Mouse (Mus musculus): Measurements from ENCODE around the gene Lonp2. TPM values are rescaled to one million over a fixed set of nuclear protein-coding genes. Genes with fewer than 3 reads are reported as not detected.

The Lonp2 gene
- total RNA-seq (2018; cell fraction: chromatin; rRNA removed), result 10 to 100 TPM; 24.3 to 80.9 (median 53.5) TPM
- 10 to 100 TPM; 28.5 to 41.5 (median 36.1) TPM for total RNA-seq (2018; cell fraction: cytosol; rRNA removed)
- total RNA-seq (2018; cell fraction: nucleus; rRNA removed), result 10 to 100 TPM; 22.1 to 54.1 (median 34.1) TPM
- polyA plus RNA-seq (2018), result 34.0 to 42.2 TPM (median 35.1 TPM) in 3 replicates

DNA sequence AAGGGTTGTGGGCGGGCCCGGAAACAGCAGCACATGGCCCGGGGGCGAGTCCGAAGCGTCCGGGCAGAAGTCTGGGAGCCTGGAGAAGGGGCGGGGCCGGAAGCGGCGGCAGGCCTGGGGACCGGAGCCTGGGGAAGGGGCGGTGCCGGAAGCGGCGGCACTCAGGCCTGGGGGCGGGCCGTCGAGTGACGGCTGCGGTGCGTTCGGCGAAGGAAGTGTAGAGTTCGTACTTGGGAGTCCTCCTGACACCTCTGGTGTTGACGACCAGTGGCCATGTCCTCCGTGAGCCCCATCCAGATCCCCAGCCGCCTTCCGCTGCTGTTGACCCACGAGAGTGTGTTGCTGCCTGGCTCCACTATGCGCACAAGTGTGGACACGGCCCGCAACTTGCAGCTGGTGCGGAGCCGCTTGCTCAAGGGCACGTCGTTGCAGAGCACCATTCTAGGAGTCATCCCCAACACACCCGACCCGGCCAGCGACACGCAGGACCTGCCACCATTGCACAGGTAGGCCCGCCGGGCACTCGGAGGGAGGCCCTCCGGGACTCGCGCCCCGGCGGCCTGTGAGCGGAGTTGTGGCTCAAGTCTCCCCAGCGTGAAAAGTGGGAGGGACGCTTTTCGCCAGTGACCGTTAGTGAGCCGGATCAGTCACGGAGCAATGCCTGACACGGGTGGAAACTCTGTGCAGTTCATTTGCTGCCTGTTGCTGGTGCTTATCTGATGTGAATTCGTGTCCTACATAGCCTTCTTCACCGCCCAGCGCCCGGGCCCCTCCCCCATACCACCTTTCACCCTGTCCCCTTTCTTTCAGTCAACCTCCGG, at the start of gene Lonp2:
Lonp2 (plus strand) TSS at position 133 of the 821 bp plus-strand sequence.
- WGBS (ENCODE audit: missing documents), result 1% methylated on average over 61 of the region's 62 CpGs
- Histone ChIP-seq H3K36me3 (ENCODE audit: inconsistent target) (no peaks in the 10 kb centered on the region), H3K27ac (peak within 1 kb of the TSS; percentile 55), H3K4me3 (ENCODE audit: inconsistent target) (peak within 1 kb of the TSS; percentile 68), H3K79me2 (ENCODE audit: inconsistent target) (peaks cover 50% of the 10 kb centered on the region)

DNA sequence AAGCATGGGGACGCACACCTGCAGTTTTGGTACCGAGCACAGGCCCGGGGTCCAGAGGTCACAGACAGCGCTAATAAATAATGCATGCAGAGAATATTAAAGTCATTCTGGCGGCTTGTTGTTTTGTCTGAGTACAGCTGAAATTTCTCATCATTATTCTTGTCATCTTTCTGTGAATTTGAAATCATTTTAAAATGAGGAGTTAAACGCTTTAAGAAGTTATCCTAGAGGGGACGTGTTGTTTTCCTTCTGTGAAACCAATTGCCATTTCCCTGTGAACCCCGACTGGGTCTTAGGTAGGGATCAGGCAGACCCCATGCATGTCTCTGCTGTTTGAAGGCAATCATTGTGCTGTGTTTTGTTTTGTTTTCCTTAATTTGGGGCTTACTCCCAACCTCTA, 46.3 kb upstream of the Lonp2 start:
- WGBS (ENCODE audit: missing documents), result 93% methylated on average over 8 of the region's 8 CpGs

DNA sequence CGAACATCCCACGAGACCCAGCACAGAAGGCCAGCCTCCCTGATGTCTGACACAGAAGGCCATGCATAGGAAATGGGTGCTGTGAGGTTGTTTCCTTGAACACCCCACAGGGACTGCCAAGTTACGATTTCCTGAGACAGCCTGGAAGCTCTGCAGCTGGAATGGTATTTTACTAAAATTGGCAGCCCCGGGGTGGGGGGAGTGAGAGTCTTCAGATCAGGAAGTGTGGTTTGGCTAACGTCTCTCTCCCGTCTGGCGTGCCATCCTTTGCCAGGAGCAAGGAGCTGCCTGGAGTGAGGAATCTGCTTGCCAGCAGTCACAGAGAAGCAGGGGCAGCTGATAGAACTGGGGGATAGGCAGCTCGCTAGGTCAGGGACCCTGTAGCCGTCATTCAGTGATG, 45.8 kb upstream of the Lonp2 start:
- WGBS (ENCODE audit: missing documents), result 8% methylated on average over 9 of the region's 9 CpGs
- no peaks in the 10 kb centered on the region for H3K79me2 ChIP-seq (ENCODE audit: inconsistent target)
- no peak overlapping the region for H3K27ac ChIP-seq
- no peak overlapping the region for H3K4me3 ChIP-seq (ENCODE audit: inconsistent target)
- no peaks in the 10 kb centered on the region for H3K36me3 ChIP-seq (ENCODE audit: inconsistent target)

More for the DNA sequence above, 46.3 kb upstream of the Lonp2 start:
- H3K36me3 ChIP-seq (ENCODE audit: inconsistent target), result no peaks in the 10 kb centered on the region
- H3K27ac ChIP-seq, result no peak overlapping the region
- no peak overlapping the region for H3K4me3 ChIP-seq (ENCODE audit: inconsistent target)
- no peaks in the 10 kb centered on the region for H3K79me2 ChIP-seq (ENCODE audit: inconsistent target)

DNA sequence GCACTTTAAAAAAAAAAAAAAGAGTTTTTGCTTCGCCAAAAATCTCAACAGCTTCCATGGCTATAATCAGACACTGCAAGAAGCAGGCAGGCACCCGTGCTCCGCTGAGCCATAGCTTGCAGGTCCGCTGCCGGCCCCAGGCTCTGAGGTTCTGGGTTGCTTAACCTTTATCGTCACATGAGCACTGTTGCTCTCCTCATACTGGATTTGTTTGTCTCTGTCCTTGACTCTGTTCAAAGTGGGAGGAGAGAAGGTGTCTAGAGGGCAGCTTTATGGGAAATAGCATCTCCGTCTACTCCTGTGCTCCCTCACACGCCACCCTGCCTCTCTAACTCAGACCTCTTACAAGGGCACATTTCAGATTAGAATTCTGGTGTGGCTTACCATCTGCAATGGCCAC, 45.1 kb upstream of the Lonp2 start:
- WGBS (ENCODE audit: missing documents), result 57% methylated on average over 8 of the region's 8 CpGs
- Histone ChIP-seq H3K36me3 (ENCODE audit: inconsistent target) (no peaks in the 10 kb centered on the region), H3K79me2 (ENCODE audit: inconsistent target) (no peaks in the 10 kb centered on the region), H3K27ac (no peak overlapping the region), H3K4me3 (ENCODE audit: inconsistent target) (no peak overlapping the region)

DNA sequence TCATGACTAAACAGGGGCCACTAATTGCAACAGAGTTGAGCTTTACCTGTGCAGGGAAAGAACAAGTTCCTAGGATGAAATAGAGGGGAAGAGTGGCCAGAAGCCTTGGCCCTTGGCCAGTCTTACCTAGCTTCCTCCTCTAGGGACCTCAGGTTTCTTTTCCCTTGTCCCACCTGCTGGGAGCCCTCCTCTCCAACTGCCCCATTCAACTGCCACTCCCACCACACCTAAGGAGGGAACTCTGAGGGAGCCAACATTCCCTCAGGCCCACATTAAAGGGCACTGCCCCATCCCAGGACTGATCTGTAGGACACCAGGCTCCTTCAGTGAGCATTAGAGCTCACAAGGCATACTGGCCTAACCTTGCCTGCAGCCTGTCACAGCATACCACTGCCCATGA, 43.4 kb upstream of the Lonp2 start, which contains the start of gene Abcc12:
Abcc12 (minus strand) TSS at position 229 of the 400 bp plus-strand sequence.
- H3K27ac ChIP-seq, result no peak within 1 kb of the TSS
- no peaks in the 10 kb centered on the region for H3K36me3 ChIP-seq (ENCODE audit: inconsistent target)
- no peak within 1 kb of the TSS for H3K4me3 ChIP-seq (ENCODE audit: inconsistent target)
- no peaks in the 10 kb centered on the region for H3K79me2 ChIP-seq (ENCODE audit: inconsistent target)

DNA sequence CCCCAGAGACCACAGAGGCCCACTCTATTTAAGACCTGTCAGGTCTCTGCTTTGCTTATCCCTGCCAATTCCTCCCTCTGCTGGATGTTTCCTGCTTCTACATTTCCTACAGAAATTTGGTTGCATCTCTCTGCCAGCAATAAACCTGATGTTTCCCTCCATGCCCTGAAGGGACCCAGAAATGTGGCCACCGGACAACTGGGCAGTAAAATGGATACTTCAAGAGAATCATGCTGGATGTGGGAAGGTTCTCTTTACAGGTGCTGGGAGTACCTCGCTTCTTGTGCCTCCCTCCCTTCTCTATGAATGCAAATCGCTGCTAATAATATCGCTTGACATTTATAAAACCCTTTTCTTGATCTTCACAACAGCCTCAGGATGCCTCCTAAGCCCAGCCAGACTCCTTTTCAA, 41.9 kb upstream of the Lonp2 start:
- no peak overlapping the region for H3K27ac ChIP-seq
- H3K79me2 ChIP-seq (ENCODE audit: inconsistent target), result no peaks in the 10 kb centered on the region
- H3K4me3 ChIP-seq (ENCODE audit: inconsistent target), result no peak overlapping the region
- H3K36me3 ChIP-seq (ENCODE audit: inconsistent target), result no peaks in the 10 kb centered on the region
- 75% methylated on average over 4 of the region's 4 CpGs for WGBS (ENCODE audit: missing documents)

DNA sequence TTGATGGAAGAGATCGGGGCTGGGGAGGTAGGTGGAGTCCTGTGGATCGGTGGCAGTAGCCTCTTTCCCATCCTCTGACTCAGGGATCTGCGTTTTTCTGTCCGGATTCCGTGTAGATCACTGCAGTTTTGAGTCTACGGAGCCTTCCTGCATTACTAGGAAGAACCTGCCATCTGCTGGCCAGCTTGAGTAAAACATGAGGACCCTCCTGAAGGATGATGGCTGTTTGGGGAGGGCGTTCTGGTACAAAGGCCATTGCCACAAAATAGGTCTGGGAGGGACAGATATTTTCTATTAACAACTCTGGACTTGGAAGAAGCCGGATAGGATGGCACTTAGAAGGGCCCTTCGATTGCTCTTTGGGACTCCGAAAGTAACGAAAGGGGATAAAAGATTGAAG, 38.7 kb upstream of the Lonp2 start:
- WGBS (ENCODE audit: missing documents), result 10% methylated on average over 11 of the region's 11 CpGs
- Histone ChIP-seq H3K27ac (no peak overlapping the region), H3K79me2 (ENCODE audit: inconsistent target) (no peaks in the 10 kb centered on the region), H3K36me3 (ENCODE audit: inconsistent target) (no peaks in the 10 kb centered on the region), H3K4me3 (ENCODE audit: inconsistent target) (peak overlapping the region; percentile 36)

DNA sequence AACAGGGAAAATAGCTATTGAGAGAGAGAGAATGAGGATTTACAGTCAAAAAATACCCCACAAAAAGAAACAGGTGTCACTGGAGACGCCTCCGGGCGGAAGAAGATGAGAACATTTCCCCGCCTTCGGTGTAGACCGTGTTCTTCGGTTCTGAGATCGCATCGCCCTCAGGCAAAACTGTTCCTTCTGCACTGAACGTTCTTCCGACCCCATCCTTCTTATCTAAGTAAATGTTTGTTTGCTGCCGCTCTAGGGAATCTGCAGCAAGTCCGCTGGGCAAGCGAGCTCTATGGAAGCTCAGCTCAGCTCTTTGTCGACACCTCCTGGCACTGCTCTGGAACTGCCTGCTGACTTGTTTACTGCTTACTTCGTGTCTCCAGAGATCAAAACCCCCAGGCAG, 38.3 kb upstream of the Lonp2 start:
- 4% methylated on average over 16 of the region's 16 CpGs for WGBS (ENCODE audit: missing documents)

DNA sequence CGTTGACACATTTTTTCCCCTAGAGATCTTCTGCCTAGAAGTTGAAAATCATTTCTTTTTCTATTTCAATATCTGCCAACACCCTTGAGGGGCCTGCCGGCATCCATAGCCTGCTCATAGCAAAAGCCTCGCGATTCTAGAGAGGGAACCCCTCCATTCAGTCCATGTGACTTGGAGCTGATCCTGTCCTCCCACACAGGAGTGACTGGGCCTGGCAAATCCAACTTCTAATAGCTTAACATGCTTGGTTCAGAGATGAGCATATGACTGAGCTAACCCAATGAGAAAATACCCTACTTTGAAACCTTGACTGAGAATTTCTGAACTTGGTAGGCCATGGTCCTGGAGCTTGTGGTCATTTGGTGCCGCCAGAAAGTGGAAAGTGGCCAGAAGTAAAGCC, 37.8 kb upstream of the Lonp2 start:
- Histone ChIP-seq H3K4me3 (ENCODE audit: inconsistent target) (no peak overlapping the region), H3K36me3 (ENCODE audit: inconsistent target) (no peaks in the 10 kb centered on the region), H3K79me2 (ENCODE audit: inconsistent target) (no peaks in the 10 kb centered on the region), H3K27ac (no peak overlapping the region)
- 62% methylated on average over 5 of the region's 5 CpGs for WGBS (ENCODE audit: missing documents)

More for the DNA sequence above, 38.3 kb upstream of the Lonp2 start:
- Histone ChIP-seq H3K4me3 (ENCODE audit: inconsistent target) (peak overlapping the region; percentile 36), H3K36me3 (ENCODE audit: inconsistent target) (no peaks in the 10 kb centered on the region), H3K79me2 (ENCODE audit: inconsistent target) (no peaks in the 10 kb centered on the region), H3K27ac (no peak overlapping the region)

DNA sequence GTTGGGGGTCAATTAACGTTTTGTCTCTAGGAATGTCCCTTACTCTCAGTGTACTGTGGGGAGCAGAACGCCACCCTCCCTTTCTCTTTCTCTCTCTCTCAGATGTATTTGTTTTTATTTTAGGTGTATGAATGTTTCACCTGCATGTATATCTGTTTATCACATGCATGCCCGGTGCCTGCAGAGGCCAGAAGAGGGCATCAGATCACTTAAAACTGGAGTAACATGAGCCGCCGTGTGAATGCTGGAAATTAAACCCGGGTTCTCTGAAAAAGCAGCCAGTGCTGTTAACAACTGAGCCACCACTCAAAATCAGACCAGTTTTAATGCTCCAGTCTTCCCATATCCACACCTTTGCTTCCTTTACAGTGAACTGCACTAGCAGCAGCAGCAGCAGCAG, 37.2 kb upstream of the Lonp2 start:
- no peak overlapping the region for H3K27ac ChIP-seq
- 51% methylated on average over 6 of the region's 6 CpGs for WGBS (ENCODE audit: missing documents)
- no peaks in the 10 kb centered on the region for H3K36me3 ChIP-seq (ENCODE audit: inconsistent target)
- H3K4me3 ChIP-seq (ENCODE audit: inconsistent target), result no peak overlapping the region
- H3K79me2 ChIP-seq (ENCODE audit: inconsistent target), result no peaks in the 10 kb centered on the region

DNA sequence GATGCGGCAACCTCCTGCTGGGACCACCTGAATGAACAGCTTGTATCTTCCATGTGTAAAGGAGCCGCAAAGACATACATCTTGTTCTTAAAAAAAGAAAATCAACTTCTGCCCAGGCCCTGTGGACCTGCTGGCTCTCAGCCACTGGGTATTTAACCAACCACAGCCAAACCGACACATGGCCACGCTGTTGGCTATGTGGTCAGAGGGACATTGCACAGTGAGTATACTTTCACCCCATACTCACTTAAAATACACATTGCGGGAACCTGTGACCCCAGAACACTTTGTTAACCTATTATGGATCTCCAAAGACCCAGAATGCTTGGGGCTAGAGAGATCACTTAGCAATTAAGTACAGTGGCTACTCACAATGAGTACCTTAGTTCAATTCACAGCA, 35.5 kb upstream of the Lonp2 start:
- Histone ChIP-seq H3K79me2 (ENCODE audit: inconsistent target) (no peaks in the 10 kb centered on the region), H3K4me3 (ENCODE audit: inconsistent target) (no peak overlapping the region), H3K36me3 (ENCODE audit: inconsistent target) (no peaks in the 10 kb centered on the region), H3K27ac (no peak overlapping the region)
- WGBS (ENCODE audit: missing documents), result 98% methylated on average over 5 of the region's 5 CpGs

DNA sequence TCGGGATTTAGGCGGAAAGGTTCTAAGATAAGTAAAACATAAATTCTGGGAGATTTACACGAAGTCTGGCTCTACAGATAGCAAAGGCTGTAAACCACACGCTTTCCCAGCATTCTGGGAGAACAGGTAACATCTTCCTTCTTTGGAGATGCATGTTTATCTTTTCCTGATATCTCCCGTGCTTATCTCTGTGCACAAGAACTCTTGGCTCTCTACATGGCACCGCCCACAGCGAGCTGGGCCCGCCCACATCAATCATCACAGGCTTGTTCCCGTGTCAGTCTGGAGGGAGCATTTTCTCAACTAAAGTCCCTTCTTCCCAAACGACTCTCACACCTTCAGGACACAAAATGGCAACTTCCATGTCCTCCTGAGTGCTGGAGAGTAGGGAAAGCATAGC, 30.7 kb upstream of the Lonp2 start:
- WGBS (ENCODE audit: missing documents), result 65% methylated on average over 10 of the region's 10 CpGs
- Histone ChIP-seq H3K36me3 (ENCODE audit: inconsistent target) (no peaks in the 10 kb centered on the region), H3K4me3 (ENCODE audit: inconsistent target) (no peak overlapping the region), H3K27ac (no peak overlapping the region), H3K79me2 (ENCODE audit: inconsistent target) (no peaks in the 10 kb centered on the region)

DNA sequence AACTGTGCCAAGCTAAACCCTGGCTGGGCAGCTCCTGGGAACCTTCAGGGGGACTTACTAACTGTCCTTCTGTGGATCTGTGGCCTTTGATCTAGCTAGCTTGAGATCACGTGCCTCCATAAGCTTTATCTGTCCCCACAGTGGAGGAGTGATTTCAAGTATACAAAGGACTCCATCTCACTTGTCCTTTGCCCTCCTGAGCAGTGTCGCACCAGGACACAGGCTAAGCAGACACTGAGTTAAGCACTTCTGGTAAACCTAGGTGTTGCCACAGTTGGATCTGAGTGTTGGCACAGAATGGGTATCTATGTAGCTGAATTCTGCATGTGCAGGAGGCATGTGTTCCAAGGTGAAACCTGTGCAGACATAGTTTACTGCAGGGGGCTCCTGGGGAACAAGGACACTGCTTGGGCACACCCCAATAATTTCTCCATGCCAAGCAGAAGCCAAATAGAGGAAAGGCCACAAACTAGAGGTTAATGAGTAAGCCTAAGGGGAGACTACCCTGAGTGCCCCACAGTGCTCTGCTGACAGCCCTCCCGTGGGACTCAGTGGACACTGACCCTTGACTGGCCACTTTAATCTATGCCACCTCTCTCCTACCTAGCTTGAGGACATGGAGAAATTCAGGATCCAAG, 29.6 kb upstream of the Lonp2 start:
- no peak overlapping the region for H3K27ac ChIP-seq

DNA sequence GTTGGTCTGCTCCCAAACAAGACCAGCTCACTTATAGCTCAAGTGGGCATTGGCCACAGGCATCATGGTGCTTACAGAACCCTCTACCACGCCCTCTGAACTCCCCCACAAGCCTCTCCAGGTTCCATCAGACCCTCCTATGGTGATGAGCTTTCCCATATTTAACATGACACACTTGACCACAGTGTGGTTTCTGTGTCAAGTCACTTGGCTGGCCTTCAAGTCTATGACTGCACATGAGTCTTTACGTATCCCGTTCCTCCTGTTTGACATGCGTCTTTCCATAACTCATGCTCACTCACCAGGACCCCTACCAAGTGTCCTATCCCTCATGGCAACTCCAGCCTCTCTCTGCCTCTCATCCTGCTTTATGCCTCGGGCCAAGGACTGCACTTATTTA, 28.2 kb upstream of the Lonp2 start:
- Histone ChIP-seq H3K4me3 (ENCODE audit: inconsistent target) (no peak overlapping the region), H3K27ac (no peak overlapping the region), H3K36me3 (ENCODE audit: inconsistent target) (no peaks in the 10 kb centered on the region), H3K79me2 (ENCODE audit: inconsistent target) (no peaks in the 10 kb centered on the region)
- 68% methylated on average over 5 of the region's 5 CpGs for WGBS (ENCODE audit: missing documents)

More for the DNA sequence above, 29.6 kb upstream of the Lonp2 start:
- 85% methylated on average over 3 of the region's 3 CpGs for WGBS (ENCODE audit: missing documents)
- H3K36me3 ChIP-seq (ENCODE audit: inconsistent target), result no peaks in the 10 kb centered on the region
- no peak overlapping the region for H3K4me3 ChIP-seq (ENCODE audit: inconsistent target)
- H3K79me2 ChIP-seq (ENCODE audit: inconsistent target), result no peaks in the 10 kb centered on the region

DNA sequence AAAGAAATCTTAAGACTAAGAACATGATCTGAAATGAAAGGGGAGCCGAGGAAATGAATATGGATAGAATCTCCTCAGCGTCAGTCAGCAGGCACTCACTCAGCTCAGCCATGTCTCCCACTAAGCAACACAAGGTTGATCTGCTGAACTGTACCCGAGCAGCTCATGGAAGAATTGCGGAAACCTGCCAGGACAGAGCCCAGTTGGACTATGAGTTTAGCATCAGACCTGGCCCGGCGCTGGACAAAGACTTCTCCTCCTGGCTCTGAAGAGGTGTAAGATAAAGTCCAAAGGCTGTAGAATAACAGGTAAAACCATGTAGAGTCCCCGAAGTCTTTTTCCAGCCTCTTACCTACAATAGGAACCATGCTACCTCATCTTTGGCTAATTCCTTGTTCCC, 26.2 kb upstream of the Lonp2 start:
- H3K36me3 ChIP-seq (ENCODE audit: inconsistent target), result no peaks in the 10 kb centered on the region

More for the DNA sequence above, 26.2 kb upstream of the Lonp2 start:
- WGBS (ENCODE audit: missing documents), result 87% methylated on average over 7 of the region's 7 CpGs
- Histone ChIP-seq H3K4me3 (ENCODE audit: inconsistent target) (no peak overlapping the region), H3K79me2 (ENCODE audit: inconsistent target) (no peaks in the 10 kb centered on the region), H3K27ac (no peak overlapping the region)

All from macrophage (primary cell).